Mouse (Mus musculus) ES-Bruce4 (cell line): ENCODE measurements at regions not wholly inside any gene's neighbourhood (a gene's known extent, or its start where the extent isn't known, plus 50 kb on each side); places are given as distances from the start of the nearest gene placed in this dataset.

ENCODE experiments used
- CTCF ChIP-seq: IDR thresholded peaks from one replicate; pipeline ENCODE4 v1.8.1; 2011; ENCODE audit warnings: low read depth, low read length
- POLR2A ChIP-seq: IDR thresholded peaks from one replicate; pipeline ENCODE4 v1.8.1; 2011; ENCODE audit warnings: low read length; ENCODE audit not compliant: insufficient read depth

- no peak for TF ChIP-seq CTCF
- TF ChIP-seq POLR2A = no peak
Observed at GRCm38 (mm10) chr1:186549207-186549606, 156.6 kb downstream of the Tgfb2 start.
